Mouse (Mus musculus): ENCODE data around the gene Rprd1b.

DNA sequence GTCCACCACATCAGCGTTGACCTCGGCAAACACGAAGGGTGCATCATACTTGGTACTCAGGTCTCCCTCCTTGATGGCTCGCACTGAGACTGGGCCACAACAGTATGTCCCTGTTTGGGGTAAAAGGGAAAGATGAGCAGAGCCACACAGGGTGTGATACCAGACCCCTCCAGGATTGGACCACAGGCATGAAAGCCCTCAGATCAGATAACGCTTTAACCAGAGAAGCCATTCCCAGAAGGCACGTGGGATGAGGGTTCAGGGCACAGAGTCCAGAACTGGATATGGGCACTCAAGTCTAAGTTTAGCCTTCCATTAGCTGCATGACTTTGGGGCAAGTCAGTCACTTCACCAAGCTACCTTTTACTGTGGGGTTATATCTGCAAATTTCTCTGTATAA, 98.9 kb downstream of the Rprd1b start:
- TF ChIP-seq EP300 (IDR thresholded peaks at IDR 0.05; ENCODE audit: low read depth) (no peak), CTCF (IDR thresholded peaks at IDR 0.05; ENCODE audit: low read depth) (no peak)

Measured in liver, embryonic 14.5 days (tissue).